Mouse (Mus musculus) lung, adult 2 months (tissue): ENCODE results near the gene Ddx54.

Experiments
- CTCF ChIP-seq: fragments of 200-500 bp; IDR thresholded peaks from 2 replicates; pipeline ENCODE4 v1.5.1; 2011; ENCODE audit warnings: mild to moderate bottlenecking, low read length, control low read depth; ENCODE audit not compliant: insufficient read depth
- POLR2A ChIP-seq: fragments of 200-500 bp; IDR thresholded peaks from 2 replicates; pipeline ENCODE4 v1.6.1; 2011; ENCODE audit warnings: low read depth, mild to moderate bottlenecking, control low read depth, low read length, borderline replicate concordance; ENCODE audit errors: extremely low read depth

DNA sequence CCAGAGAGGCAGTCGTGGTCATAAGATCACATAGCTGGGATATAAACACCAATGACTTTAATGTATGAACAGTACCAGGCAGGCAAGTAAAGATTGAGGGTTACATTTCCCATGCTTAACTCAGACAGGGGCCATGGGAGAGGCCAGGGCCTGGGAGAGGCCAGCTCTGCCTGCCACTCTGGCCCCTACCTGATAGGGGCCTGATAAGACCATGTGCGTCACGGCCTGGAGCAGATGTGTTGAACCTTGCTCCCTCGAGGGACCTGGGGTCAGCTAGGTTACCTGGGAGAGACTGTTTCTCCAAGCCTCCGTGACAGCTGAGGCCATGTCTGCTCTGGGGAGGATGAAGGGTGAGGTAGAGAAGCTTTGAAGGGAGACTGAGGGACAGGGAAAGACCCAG is 38.7 kb downstream of the Ddx54 start:
- TF ChIP-seq POLR2A: no peak
- TF ChIP-seq CTCF: no peak
